Mouse (Mus musculus): ENCODE data around the gene Cacna1g. TPM values are rescaled to one million over a fixed set of nuclear protein-coding genes. Genes with fewer than 3 reads are reported as not detected.
A peak's percentile ranks its signal among the peaks of the same experiment; 100 is the strongest.

The Cacna1g gene
- total and polyA plus RNA-seq, 3 experiments = 1.7 to 3.7 (median 2.4) TPM

GRCm38 (mm10) chr11:94392672-94393109, 81.3 kb downstream of the Cacna1g start, which contains the start of gene Abcc3:
Gene Abcc3, minus strand, starts transcription at chr11:94392997.
- Histone ChIP-seq H3K4me3 (replicated peaks in 1 of 3; ENCODE audit: low read depth in 2 of 3, low read length in 2 of 3, poor library complexity in 1 of 3) (no peak within 1 kb of the TSS), H3K79me2 (replicated peaks; ENCODE audit: control insufficient read depth, extremely low read depth, insufficient read depth, poor library complexity, severe bottlenecking) (no peaks in the 10 kb centered on the region), H3K9me3 (replicated peaks; ENCODE audit: low read length) (no peaks in the 10 kb centered on the region), H3K36me3 (replicated peaks in 1 of 2; ENCODE audit: control insufficient read depth in 1 of 2, insufficient read depth in 1 of 2, low read length in 1 of 2) (no peaks in the 10 kb centered on the region), H3K4me2 (ENCODE audit: insufficient read depth, low read depth, poor library complexity, severe bottlenecking) (no peak within 1 kb of the TSS), H3K27me3 (replicated peaks) (peaks cover 1% of the 10 kb centered on the region), H3K27ac (ENCODE audit: insufficient read depth, low read depth) (no peak within 1 kb of the TSS), H3K4me1 (ENCODE audit: control insufficient read depth in 1 of 2, insufficient read depth in 2 of 2) (peaks cover 24 to 50% of the 10 kb centered on the region in 2 experiments), H3K9ac (ENCODE audit: insufficient read depth, low read depth) (no peak within 1 kb of the TSS)
- TF ChIP-seq CTCF (conservative IDR thresholded peaks at IDR 0.05 in 1 of 2, IDR thresholded peaks at IDR 0.05 in 1 of 2; ENCODE audit: low read depth in 2 of 2, low read length in 2 of 2) = no peak
- no peak for TF ChIP-seq TCF12 (IDR thresholded peaks at IDR 0.05; ENCODE audit: low read depth, low read length)
- TF ChIP-seq USF1 (IDR thresholded peaks at IDR 0.05; ENCODE audit: low read depth, low read length) = no peak
- no peak for TF ChIP-seq POLR2AphosphoS2 (IDR thresholded peaks at IDR 0.05; ENCODE audit: low read depth, low read length)
- no peak for TF ChIP-seq POLR2A (IDR thresholded peaks at IDR 0.05; ENCODE audit: low read depth, low read length)
- TF ChIP-seq CHD2 (IDR thresholded peaks at IDR 0.05; ENCODE audit: low read length) = no peak
- no peak for TF ChIP-seq E2F4 (IDR thresholded peaks at IDR 0.05; ENCODE audit: insufficient replicate concordance, low read depth, low read length)
- TF ChIP-seq IRF4 (IDR thresholded peaks at IDR 0.05; ENCODE audit: low read depth, low read length) = no peak
- TF ChIP-seq CHD1 (IDR thresholded peaks at IDR 0.05; ENCODE audit: low read depth, low read length) = no peak
- TF ChIP-seq JUND (conservative IDR thresholded peaks at IDR 0.05; ENCODE audit: low read depth, low read length) = no peak
- no peak for TF ChIP-seq USF2 (conservative IDR thresholded peaks at IDR 0.05; ENCODE audit: low read depth, low read length)
- no peak for TF ChIP-seq BHLHE40 (IDR thresholded peaks at IDR 0.05; ENCODE audit: low read depth, low read length)
- dilution Hi-C loops (cut with MboI; ENCODE audit: extremely low pct_ligation_motif_present, extremely low pct_unique_long_range_greater_than_20kb, low sequenced_read_pairs) = no loop called here
- no peak for DNase-seq (ENCODE audit: extremely low read depth)
- in situ Hi-C loops (cut with MboI; ENCODE audit: low pct_ligation_motif_present, low pct_unique_long_range_greater_than_20kb, low sequenced_read_pairs) = no loop called here

GRCm38 (mm10) chr11:94391661-94392060, 82.3 kb downstream of the Cacna1g start:
- Histone ChIP-seq H3K27ac (ENCODE audit: insufficient read depth, low read depth) (no peak overlapping the region), H3K4me1 (ENCODE audit: control insufficient read depth in 1 of 2, insufficient read depth in 2 of 2) (peaks cover 28 to 54% of the 10 kb centered on the region in 2 experiments), H3K36me3 (replicated peaks in 1 of 2; ENCODE audit: control insufficient read depth in 1 of 2, insufficient read depth in 1 of 2, low read length in 1 of 2) (no peaks in the 10 kb centered on the region), H3K4me2 (ENCODE audit: insufficient read depth, low read depth, poor library complexity, severe bottlenecking) (no peak overlapping the region), H3K9me3 (replicated peaks; ENCODE audit: low read length) (no peaks in the 10 kb centered on the region), H3K27me3 (replicated peaks) (peaks cover 1% of the 10 kb centered on the region), H3K79me2 (replicated peaks; ENCODE audit: control insufficient read depth, extremely low read depth, insufficient read depth, poor library complexity, severe bottlenecking) (no peaks in the 10 kb centered on the region), H3K4me3 (replicated peaks in 1 of 3; ENCODE audit: low read depth in 2 of 3, low read length in 2 of 3, poor library complexity in 1 of 3) (no peak overlapping the region), H3K9ac (ENCODE audit: insufficient read depth, low read depth) (no peak overlapping the region)
- TF ChIP-seq KAT2A (IDR thresholded peaks at IDR 0.05; ENCODE audit: insufficient replicate concordance, low read length) (no peak), USF1 (IDR thresholded peaks at IDR 0.05; ENCODE audit: low read depth, low read length) (no peak), PAX5 (IDR thresholded peaks at IDR 0.05; ENCODE audit: low read length) (no peak)
- DNase-seq (ENCODE audit: extremely low read depth) = no peak
- in situ Hi-C loops (cut with MboI; ENCODE audit: low pct_ligation_motif_present, low pct_unique_long_range_greater_than_20kb, low sequenced_read_pairs) = no loop called here
- dilution Hi-C loops (cut with MboI; ENCODE audit: extremely low pct_ligation_motif_present, extremely low pct_unique_long_range_greater_than_20kb, low sequenced_read_pairs) = no loop called here

DNA sequence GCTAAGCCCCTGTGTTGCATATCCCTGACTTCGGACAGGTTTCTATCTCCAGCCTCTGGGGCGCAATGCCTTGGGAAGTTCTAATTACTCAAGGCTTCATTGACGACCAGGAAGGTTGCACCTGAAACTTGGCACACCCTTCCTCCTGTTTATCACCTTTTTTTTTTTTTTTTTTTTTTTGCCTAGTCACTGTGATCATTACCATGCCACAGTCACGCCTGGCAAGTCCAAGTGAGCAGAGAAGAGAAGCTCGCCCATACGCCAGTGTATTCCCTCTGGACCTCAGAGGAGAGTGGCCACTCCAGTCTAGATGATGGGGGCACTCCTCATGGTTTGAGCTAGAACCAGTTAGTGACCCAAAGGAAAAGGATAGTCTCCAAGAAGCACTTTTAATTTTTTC, 83.2 kb downstream of the Cacna1g start:
- Histone ChIP-seq H3K27ac (ENCODE audit: insufficient read depth, low read depth) (no peak overlapping the region), H3K4me3 (replicated peaks in 1 of 3; ENCODE audit: low read depth in 2 of 3, low read length in 2 of 3, poor library complexity in 1 of 3) (no peak overlapping the region), H3K4me2 (ENCODE audit: insufficient read depth, low read depth, poor library complexity, severe bottlenecking) (no peak overlapping the region), H3K79me2 (replicated peaks; ENCODE audit: control insufficient read depth, extremely low read depth, insufficient read depth, poor library complexity, severe bottlenecking) (no peaks in the 10 kb centered on the region), H3K27me3 (replicated peaks) (peaks cover 1% of the 10 kb centered on the region), H3K4me1 (ENCODE audit: control insufficient read depth in 1 of 2, insufficient read depth in 2 of 2) (peaks cover 33 to 62% of the 10 kb centered on the region in 2 experiments), H3K36me3 (replicated peaks in 1 of 2; ENCODE audit: control insufficient read depth in 1 of 2, insufficient read depth in 1 of 2, low read length in 1 of 2) (no peaks in the 10 kb centered on the region), H3K9me3 (replicated peaks; ENCODE audit: low read length) (no peaks in the 10 kb centered on the region), H3K9ac (ENCODE audit: insufficient read depth, low read depth) (no peak overlapping the region)
- TF ChIP-seq MAFK (IDR thresholded peaks at IDR 0.05; ENCODE audit: insufficient replicate concordance, low read length) (0 out of 2 replicates have a peak, but pooled peaks have one; percentile 11), SMC3 (IDR thresholded peaks at IDR 0.05; ENCODE audit: low read depth, low read length) (no peak), ZNF384 (IDR thresholded peaks at IDR 0.05; ENCODE audit: low read depth, low read length) (peak; percentile 85)
- in situ Hi-C loops (cut with MboI; ENCODE audit: low pct_ligation_motif_present, low pct_unique_long_range_greater_than_20kb, low sequenced_read_pairs) (no loop called here), dilution Hi-C loops (cut with MboI; ENCODE audit: extremely low pct_ligation_motif_present, extremely low pct_unique_long_range_greater_than_20kb, low sequenced_read_pairs) (no loop called here)
- DNase-seq (ENCODE audit: extremely low read depth) = no peak
